Mouse (Mus musculus): ENCODE results near the gene Maats1. TPM values are rescaled to one million over a fixed set of nuclear protein-coding genes. Genes with fewer than 3 reads are reported as not detected.

Gene Maats1
- total and polyA plus RNA-seq, 3 experiments: 0.03 TPM; not detected in 2

GRCm38 (mm10) chr16:38379493-38379892, 37.5 kb upstream of the Maats1 start:
- Histone ChIP-seq H3K9ac (ENCODE audit: control insufficient read depth, low read depth, low read length, poor library complexity, severe bottlenecking) (peak overlapping the region; percentile 30), H3K79me2 (ENCODE audit: control insufficient read depth, insufficient read depth, low read length, poor library complexity) (peaks cover 10% of the 10 kb centered on the region; the same call in 1 of the 2 replicates), H3K27ac (ENCODE audit: control insufficient read depth, low read depth, low read length) (peak overlapping the region; percentile 70), H3K9me3 (replicated peaks; ENCODE audit: insufficient read depth, low read length) (no peaks in the 10 kb centered on the region), H3K4me1 (ENCODE audit: control insufficient read depth in 1 of 2, insufficient read depth in 2 of 2, low read length in 2 of 2) (peaks cover 23 to 30% of the 10 kb centered on the region in 2 experiments), H3K4me3 (ENCODE audit: control insufficient read depth in 1 of 2, insufficient read depth in 1 of 2, low read depth in 2 of 2, low read length in 2 of 2) (peak overlapping the region; percentile 2 to 44; a peak in 3 of 4 replicates), H3K27me3 (ENCODE audit: control insufficient read depth in 1 of 2, insufficient read depth in 2 of 2, low read length in 2 of 2) (no peaks in the 10 kb centered on the region), H3K36me3 (ENCODE audit: control insufficient read depth in 1 of 2, insufficient read depth in 2 of 2, low read length in 2 of 2) (peaks cover 3 to 38% of the 10 kb centered on the region in 2 experiments; a peak in 3 of 4 replicates)
- 0 out of 2 replicates have a peak, but pooled peaks have one; percentile 65 for TF ChIP-seq CHD1 (IDR thresholded peaks at IDR 0.05; ENCODE audit: low read depth, low read length)
- no peak for TF ChIP-seq MAX (IDR thresholded peaks at IDR 0.05; ENCODE audit: low read length)
- 0 out of 2 replicates have a peak, but pooled peaks have one; percentile 11 for TF ChIP-seq MAZ (IDR thresholded peaks at IDR 0.05; ENCODE audit: low read depth, low read length)
- 0 out of 2 replicates have a peak, but pooled peaks have one; percentile 1 for TF ChIP-seq HCFC1 (IDR thresholded peaks at IDR 0.05; ENCODE audit: low read depth, low read length)
- TF ChIP-seq ZMIZ1 (IDR thresholded peaks at IDR 0.05; ENCODE audit: low read depth, low read length): peak; percentile 48; the same call in 1 of the 2 replicates
- peak; percentile 24 for DNase-seq (ENCODE audit: low read depth, low spot score)

DNA sequence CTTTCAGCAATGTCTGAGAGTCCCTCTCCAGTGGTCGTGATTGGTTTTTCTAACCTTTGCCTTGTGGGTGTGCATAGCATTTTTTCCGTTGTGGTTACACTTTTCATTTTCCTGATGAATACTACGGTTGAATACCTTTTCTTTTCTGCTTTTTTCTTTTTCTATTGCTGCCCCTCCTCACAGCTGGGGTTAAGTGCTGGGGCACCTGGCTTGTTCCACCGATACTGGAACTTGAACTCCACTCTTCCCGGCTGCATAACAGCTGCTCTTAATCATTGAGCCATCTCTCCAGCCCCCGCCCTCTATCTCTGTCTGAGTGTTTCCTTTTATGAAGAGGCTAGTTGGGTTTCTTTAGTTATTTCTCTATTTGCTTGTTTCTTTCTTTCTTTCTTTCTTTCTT, 37.1 kb upstream of the Maats1 start:
- Histone ChIP-seq H3K27ac (ENCODE audit: control insufficient read depth, low read depth, low read length) (peak overlapping the region; percentile 21), H3K79me2 (ENCODE audit: control insufficient read depth, insufficient read depth, low read length, poor library complexity) (peaks cover 12% of the 10 kb centered on the region), H3K9ac (ENCODE audit: control insufficient read depth, low read depth, low read length, poor library complexity, severe bottlenecking) (no peak overlapping the region), H3K36me3 (ENCODE audit: control insufficient read depth in 1 of 2, insufficient read depth in 2 of 2, low read length in 2 of 2) (peaks cover 3 to 34% of the 10 kb centered on the region in 2 experiments; a peak in 3 of 4 replicates), H3K9me3 (replicated peaks; ENCODE audit: insufficient read depth, low read length) (no peaks in the 10 kb centered on the region), H3K4me3 (ENCODE audit: control insufficient read depth in 1 of 2, insufficient read depth in 1 of 2, low read depth in 2 of 2, low read length in 2 of 2) (peak overlapping the region in 1 of 2 experiments; percentile 44; a peak in 2 of 4 replicates), H3K27me3 (ENCODE audit: control insufficient read depth in 1 of 2, insufficient read depth in 2 of 2, low read length in 2 of 2) (no peaks in the 10 kb centered on the region), H3K4me1 (ENCODE audit: control insufficient read depth in 1 of 2, insufficient read depth in 2 of 2, low read length in 2 of 2) (peaks cover 19 to 27% of the 10 kb centered on the region in 2 experiments)
- peak; percentile 65 for DNase-seq (ENCODE audit: low read depth, low spot score)
- peak; percentile 47; the same call in 1 of the 2 replicates for TF ChIP-seq SIN3A (IDR thresholded peaks at IDR 0.05; ENCODE audit: low read length)
- TF ChIP-seq MAZ (IDR thresholded peaks at IDR 0.05; ENCODE audit: low read depth, low read length): peak; percentile 88; the same call in 1 of the 2 replicates
- no peak for TF ChIP-seq ZMIZ1 (IDR thresholded peaks at IDR 0.05; ENCODE audit: low read depth, low read length)
- TF ChIP-seq ZC3H11A (IDR thresholded peaks at IDR 0.05; ENCODE audit: low read depth, low read length): no peak
- no peak for TF ChIP-seq NELFE (IDR thresholded peaks at IDR 0.05; ENCODE audit: low read depth, low read length)
- no peak for TF ChIP-seq JUND (IDR thresholded peaks at IDR 0.05; ENCODE audit: low read depth, low read length)
- peak; percentile 89 for TF ChIP-seq ETS1 (IDR thresholded peaks at IDR 0.05; ENCODE audit: low read depth, low read length)
- no peak for TF ChIP-seq ELF1 (IDR thresholded peaks at IDR 0.05; ENCODE audit: low read depth, low read length)
- no peak for TF ChIP-seq ZKSCAN1 (IDR thresholded peaks at IDR 0.05; ENCODE audit: low read depth, low read length)
- no peak for TF ChIP-seq USF2 (IDR thresholded peaks at IDR 0.05; ENCODE audit: borderline replicate concordance in 1 of 2, insufficient read depth in 1 of 2, low read depth in 1 of 2, low read length in 2 of 2)
- TF ChIP-seq EP300 (IDR thresholded peaks at IDR 0.05; ENCODE audit: low read depth in 1 of 2, low read length in 2 of 2): peak; percentile 63 to 70
- TF ChIP-seq TCF12 (IDR thresholded peaks at IDR 0.05; ENCODE audit: low read depth, low read length): peak; percentile 74
- TF ChIP-seq MYC (IDR thresholded peaks at IDR 0.05; ENCODE audit: low read depth, low read length): 0 out of 2 replicates have a peak, but pooled peaks have one; percentile 28
- TF ChIP-seq POLR2AphosphoS5 (IDR thresholded peaks at IDR 0.05; ENCODE audit: borderline replicate concordance, low read depth, low read length): no peak
- no peak for TF ChIP-seq POLR2AphosphoS2 (IDR thresholded peaks at IDR 0.05; ENCODE audit: low read length)
- TF ChIP-seq RAD21 (IDR thresholded peaks at IDR 0.05; ENCODE audit: low read depth, low read length): no peak
- no peak for TF ChIP-seq TBP (IDR thresholded peaks at IDR 0.05; ENCODE audit: low read depth, low read length)
- 0 out of 2 replicates have a peak, but pooled peaks have one; percentile 7 for TF ChIP-seq HCFC1 (IDR thresholded peaks at IDR 0.05; ENCODE audit: low read depth, low read length)
- no peak for TF ChIP-seq POLR2A (IDR thresholded peaks at IDR 0.05; ENCODE audit: control insufficient read depth in 1 of 2, insufficient read depth in 1 of 2, low read depth in 1 of 2, low read length in 2 of 2, poor library complexity in 1 of 2)
- TF ChIP-seq GATA1 (IDR thresholded peaks at IDR 0.05; ENCODE audit: low read depth, low read length): peak; percentile 73

Data from MEL (cell line).